Mouse (Mus musculus): Measurements from ENCODE around the gene Lrfn2.

Gene Lrfn2

DNA sequence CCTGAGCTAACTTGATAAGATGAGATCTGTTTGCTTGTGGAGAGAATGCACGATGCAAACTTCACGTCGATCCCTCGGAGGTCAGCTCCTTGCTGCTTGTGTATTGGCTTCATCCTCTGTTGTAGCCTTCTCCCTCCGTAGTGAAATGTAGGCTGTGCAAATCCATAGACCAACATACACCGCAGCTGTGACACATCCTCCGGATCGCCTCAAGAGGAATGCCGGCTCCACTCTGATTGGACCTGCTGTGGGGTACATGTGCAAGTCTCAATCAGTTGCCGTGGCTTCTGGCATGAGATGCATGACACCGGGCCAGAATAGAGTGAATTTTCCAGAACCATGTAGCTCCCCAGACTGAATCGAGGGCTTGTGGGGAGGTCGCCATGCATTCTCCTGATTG lies 36.1 kb downstream of the Lrfn2 start:
- DNase-seq: no peak

- DNase-seq: no peak
These were observed 39.1 kb downstream of the Lrfn2 start for GRCm38 (mm10) chr17:48971296-48971695.

GRCm38 (mm10) chr17:48972866-48973265 lies 40.7 kb downstream of the Lrfn2 start:
- DNase-seq: no peak

- no peak for DNase-seq
These were observed 41.2 kb downstream of the Lrfn2 start for GRCm38 (mm10) chr17:48973394-48973793.

DNA sequence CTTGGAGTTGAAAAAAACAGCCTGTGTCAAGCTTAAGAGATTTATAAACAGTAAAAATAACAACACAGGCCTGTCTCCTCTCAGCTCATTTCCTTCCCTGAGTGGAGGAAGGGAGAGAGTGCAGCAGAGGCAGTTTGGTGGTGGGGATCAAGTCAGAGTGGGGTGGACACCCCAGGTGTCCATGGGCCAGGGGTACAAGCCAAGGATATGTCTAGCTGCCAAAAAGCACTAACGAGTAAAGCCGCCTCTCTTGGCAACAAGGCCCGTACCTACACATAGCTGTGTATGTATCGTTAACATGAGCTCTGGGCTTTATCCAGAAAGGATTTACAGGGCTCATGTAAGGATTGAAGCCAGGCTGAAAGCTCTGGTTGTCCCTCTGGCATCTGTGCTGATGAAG lies 42.9 kb downstream of the Lrfn2 start:
- no peak for DNase-seq

DNA sequence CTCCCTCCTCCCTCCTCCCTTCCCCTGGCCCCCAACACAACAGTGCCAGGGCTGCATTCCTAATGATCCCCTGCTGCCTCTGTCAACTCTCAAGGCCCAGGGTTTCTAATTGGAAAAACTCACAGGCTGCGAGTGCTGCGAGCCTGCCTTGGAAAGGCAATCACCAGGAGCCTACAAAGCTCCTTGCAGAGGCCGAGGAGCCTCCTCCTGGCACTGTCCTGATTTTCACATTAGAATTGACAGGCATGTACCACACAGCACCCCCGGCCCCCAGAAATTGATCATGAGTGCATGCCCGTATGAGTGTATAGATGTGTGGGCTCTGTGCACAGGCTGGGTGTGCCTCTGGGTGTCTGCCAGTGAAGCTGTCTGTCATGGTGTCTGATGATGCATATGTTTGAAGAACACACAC lies 44.4 kb downstream of the Lrfn2 start:
- DNase-seq: no peak

DNA sequence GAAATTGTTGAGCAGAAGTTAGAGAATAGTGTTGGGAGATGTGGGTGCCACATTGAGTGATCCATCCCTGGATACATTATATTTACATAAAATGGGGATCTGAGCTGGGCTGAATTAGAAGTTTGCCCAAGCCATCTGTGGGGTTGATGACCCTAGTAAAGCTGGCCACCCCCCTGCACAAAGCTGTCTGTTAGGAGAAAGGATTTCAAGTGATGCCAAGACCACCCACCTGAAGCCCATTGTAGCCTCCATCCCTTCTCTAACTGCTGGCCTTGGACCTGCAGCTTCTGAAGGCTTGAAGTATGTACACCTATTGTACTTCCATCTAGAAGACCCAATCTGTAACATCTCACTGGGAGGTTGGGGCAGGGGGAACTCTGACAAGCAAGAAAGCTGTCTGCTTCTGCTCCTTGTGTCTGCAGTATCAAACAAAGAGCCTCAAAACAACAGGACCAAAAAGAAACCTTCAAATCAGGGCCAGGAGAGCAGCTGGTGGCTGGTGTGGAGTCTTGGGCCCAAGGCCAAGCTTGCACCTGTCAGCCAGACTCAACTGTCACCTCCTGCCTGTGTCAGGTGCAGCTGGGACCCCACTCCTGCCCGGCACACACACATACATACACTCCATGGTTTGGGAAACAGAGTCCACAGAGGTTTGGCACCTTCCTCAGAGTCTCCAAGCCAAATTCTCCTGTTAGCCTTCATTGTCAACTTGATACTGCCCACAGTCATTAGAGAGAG lies 63.2 kb downstream of the Lrfn2 start:
- no peak for DNase-seq

GRCm38 (mm10) chr17:48999463-49000227 lies 67.5 kb downstream of the Lrfn2 start:
- no peak for DNase-seq

DNA sequence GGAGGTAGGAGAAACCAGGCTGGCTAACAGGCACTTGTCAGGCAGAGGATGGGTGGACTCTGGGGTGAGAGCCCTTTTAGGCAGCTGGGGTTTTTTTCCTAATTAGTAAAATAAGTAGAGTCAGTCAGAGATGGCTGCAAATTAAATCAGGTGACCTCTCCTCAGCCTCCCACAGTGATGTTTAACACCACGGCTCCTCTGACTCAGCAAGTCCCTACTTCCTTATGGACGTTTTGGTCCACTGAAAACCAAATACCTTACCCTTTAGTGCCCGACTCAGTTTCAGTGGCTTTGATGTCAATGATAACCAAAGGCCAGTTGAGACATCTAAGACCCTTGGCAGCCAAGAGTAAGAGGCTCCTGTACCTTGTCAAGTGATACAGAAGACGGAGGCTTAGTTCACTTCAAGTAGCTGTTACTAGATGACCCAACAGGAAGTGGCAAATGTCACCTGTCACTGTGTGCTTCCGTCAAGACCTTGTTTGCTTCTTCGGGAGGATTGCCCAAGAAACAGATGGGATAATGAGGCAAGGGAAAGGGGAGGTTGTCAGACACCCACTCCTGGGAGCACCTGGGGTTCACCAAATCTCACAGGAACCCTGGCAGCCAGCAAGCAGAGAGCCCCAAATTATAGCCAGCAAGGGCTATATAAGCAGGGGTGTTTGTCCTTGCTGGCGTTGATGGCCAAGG lies 77.3 kb downstream of the Lrfn2 start:
- no peak for DNase-seq

DNA sequence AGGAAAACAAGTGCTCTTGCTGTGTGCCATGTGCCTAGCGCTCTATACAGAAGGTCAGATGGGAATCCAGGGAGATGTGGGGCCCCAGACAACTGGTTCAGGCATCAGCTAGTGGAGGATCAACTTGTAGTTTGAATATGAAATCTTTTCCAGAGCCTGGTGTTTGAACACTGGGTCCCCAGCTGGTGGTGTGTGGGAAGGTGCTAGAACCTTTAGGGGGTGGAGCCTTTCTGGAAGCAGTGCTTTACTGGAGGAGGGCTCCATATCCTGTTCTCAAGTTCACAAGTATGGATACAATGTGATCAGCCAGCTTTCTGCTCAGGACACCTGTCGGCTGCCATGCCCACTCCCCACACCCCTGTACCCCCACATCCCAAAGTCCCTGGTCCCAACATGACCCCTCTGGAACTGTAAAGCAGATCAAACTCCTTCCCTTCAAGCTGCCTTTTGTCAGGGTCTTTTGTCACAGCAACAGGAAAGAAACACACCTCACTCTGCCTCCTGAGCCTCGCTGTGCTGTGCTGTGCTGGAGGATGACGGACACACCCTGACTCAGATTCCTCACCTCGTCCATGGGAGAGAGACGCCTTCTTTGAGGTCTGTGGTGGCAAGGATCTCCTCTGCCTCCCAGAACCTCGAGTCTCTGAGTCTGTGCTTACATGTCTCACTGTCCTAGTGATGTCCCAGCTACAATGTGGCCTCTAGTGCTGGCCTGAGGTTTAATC lies 81.9 kb downstream of the Lrfn2 start:
- no peak for DNase-seq

- no peak for DNase-seq
These were observed 83.2 kb downstream of the Lrfn2 start for GRCm38 (mm10) chr17:49015368-49015767.

GRCm38 (mm10) chr17:49016229-49016628 lies 84.0 kb downstream of the Lrfn2 start:
- no peak for DNase-seq

DNA sequence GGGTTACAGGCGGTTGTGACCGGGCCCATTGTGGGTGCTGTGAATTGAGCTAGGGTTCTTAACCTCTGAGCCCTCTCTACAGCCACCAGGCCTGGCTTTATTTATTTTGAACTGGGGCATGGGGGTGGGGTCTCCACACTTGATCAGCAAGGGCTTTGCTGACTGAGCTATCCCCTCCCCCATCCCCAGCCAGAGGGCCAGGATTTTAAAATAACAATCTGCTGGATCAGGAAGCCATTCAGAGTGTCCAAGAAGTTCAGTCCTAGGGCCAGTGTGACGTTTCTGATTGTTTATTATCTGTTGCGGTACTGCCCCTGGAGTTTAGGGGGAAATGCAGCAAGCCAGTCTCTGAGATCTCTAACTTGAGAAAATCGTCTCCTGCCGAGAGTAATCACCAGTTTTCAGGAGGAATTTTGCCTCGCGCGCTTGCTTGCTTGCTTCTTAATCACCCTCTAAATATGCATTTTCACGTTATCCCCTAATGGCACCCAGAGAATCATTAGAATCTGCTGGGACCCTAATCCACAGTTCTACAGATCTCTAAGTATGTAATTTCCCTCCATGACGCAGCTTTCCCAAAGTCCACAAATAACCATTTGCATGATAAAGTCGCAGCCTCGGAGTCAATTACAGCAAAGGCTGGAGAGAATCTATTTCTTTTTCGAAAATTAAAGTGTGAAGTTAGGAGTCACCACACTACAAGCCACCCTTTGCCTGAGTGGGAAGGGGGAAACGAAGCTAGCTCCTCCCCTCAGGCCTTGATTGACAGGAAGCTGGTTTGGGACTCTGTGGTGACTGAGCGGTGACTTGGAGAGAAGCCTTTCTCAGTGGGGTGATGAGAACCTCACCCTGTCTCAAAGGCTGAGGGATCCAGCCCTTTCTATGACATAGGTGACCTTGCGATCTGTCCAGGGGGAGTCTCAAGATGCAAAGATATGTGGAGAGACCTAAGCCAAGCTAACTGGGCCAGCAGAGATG lies 85.5 kb downstream of the Lrfn2 start:
- DNase-seq: no peak

- no peak for DNase-seq
These were observed 86.8 kb downstream of the Lrfn2 start for GRCm38 (mm10) chr17:49018774-49019488.

DNA sequence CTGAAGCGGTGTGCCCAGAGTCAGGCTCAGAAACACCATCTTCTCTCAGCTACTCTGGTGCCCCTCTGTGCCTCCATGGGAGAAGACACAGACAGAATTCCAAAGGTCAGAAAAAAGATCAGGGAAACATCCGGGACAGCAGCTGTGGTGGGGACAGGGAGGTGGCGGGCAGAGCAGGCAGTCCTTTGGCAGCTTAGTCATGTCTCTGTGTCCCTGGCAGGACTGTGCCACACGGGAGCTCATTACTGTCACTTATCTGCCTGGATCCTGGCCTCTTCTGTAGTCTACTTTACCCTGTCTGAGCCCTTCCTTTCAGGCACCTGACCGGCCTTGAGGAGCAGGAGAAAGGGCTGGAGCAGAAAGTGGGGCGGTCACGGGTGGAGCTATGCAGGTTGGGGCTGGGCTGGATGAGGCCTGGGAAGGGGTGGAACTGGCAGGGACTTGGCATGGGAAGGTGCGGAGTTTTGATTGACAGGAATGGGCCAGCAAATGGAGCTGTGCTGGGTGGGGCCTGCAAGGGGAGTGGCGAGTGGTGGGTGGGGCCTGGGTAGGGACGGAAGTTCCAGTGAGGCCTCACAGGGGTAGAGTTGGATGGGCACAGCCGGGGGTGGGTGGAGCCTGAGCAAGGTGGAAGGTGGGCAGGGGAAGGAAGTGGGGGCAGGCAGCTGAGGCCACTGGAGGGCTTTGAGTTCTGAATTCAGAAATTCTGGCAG lies 97.5 kb downstream of the Lrfn2 start:
- DNase-seq: peak; percentile 34

DNA sequence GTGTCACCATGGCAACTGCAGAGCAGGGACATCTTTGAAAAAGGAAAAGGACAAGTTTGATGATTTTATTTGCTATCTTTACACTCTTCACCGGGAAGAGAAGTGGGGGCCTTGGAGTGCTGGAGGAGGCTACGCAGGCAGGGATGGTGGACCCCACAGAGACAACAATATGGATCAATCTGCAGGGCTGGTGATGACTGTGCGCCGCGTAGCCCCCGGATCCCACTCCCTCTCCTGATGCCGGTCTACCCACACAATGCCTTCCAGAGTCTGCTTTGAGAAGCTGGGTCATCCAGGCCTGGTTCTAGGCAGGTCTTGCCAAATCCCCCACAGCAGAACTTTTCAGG lies 98.1 kb downstream of the Lrfn2 start:
- DNase-seq: no peak

- no peak for DNase-seq
These were observed 98.7 kb downstream of the Lrfn2 start for GRCm38 (mm10) chr17:49030841-49031240.

- DNase-seq: peak; percentile 21
These were observed 99.6 kb downstream of the Lrfn2 start for GRCm38 (mm10) chr17:49031790-49032189.

GRCm38 (mm10) chr17:49033276-49033675 lies 101.1 kb downstream of the Lrfn2 start:
- no peak for DNase-seq

DNA sequence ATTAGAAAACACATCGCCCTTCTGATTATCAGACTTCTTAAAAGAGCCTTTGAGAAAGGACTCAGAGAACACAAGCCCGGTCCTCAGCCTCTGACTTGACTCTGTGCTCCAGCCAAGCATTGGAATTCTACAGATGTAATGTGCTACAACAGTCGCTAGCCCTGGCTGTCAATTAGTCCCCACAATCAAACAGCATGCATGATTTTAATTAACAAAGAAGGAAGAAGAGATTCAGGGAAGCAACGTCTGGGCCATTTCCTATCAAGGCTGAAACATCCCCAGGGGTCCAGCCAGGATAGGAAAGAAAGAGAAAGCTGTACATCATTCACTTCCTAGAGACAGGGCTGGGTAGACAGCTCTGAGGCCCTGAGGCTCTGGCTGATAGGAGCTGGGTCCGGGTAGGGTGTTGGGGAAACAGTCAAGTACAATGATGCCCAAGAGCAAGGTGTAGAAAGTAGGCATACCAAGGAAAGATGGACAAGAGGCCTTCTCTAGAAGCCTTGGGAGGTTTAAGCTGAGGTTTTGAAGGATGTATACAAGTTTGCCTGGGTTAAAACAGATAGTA lies 101.6 kb downstream of the Lrfn2 start:
- DNase-seq: no peak

Data from lung, postnatal 36 days (tissue).